Mouse (Mus musculus) liver (tissue): ENCODE measurements around the gene Atp6v0d1.

Experiments used
- DNase-seq: peaks from one replicate; pipeline ENCODE4 v3.0.0-alpha.2; 2020; ENCODE audit warnings: mixed read lengths

The Atp6v0d1 gene

DNA sequence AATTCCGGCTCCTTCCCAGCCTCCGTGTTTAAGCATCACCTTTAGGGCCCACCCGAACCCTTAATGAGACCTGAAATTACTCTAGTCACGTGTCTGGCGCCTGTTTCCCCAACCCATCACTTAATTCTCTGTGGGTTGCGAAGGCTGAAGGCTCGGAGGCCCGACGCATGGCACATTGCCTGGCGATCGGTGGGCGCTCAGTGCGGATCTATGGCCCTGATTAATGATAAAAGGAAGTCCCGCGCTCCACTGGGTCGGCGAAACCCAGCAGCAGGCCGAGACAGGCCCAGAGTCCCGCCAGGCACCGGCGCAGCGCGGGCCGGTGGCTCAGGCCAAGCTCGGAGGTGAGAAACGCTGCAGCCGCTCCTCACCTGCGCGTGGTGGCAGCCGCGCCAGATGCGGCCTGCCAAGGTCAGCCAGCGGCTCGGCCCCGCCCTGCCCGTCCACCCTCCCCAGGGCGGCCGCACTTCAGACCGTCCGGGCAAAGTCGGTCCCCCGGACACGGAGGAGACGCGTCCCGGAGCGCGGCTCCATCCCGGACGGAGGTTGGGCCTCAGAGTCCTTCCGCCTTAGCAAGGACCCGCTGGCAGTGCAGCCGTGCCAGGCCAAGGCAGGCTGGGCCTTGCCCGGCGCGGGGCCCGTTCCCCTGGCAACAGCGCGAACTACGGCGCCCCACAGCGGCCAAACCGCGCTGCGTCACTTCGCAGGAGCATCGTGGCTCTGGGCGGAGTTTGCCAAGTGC is 69.2 kb downstream of the Atp6v0d1 start, which contains the start of gene Zdhhc1:
Gene Zdhhc1, minus strand, starts transcription at position 464 of the 742 bp plus-strand sequence.
- DNase-seq: peak; percentile 80

DNA sequence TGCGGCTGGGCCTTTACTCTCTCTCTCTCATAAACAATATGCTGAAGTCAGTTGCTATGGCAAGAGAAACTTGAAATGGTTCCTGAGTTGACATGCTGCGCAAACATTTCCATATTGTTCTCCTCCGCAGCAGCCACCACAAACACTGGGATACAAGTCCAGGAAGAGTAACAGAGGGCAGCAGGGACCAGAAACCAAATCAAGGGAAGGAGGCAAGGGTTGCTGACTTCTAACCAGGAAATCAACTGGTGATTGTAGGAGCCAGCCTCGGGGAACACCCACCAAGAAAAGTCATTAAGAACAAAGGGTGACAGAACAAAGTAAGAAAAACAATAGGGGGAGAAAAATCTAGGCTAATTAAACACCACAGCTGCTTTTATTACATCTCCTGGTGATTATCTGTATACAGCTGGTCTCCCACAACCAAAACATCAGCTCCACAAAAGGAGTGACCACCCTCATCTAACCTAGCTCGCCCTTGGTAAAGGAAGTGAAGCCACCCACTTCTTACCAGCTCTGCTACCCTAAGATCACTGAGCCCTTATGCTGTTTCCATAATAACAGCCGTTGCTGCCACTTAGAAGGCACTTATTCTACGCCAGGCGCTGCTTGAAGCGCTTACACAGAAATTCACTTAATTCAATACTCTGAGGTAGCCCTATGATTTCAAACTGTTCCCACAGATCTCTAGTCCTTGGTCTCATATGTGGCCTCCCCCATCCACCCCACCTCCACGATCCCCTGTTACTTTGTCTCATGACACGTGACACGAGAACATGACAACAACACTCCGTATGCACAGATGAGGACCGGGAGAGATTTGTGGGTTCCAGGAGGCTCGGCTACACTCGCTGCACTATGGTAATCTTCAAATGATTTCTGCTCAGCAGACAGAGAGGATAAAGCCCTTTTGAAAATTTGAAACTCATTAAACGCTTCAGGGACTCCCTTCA is 70.2 kb downstream of the Atp6v0d1 start:
- DNase-seq: no peak

DNA sequence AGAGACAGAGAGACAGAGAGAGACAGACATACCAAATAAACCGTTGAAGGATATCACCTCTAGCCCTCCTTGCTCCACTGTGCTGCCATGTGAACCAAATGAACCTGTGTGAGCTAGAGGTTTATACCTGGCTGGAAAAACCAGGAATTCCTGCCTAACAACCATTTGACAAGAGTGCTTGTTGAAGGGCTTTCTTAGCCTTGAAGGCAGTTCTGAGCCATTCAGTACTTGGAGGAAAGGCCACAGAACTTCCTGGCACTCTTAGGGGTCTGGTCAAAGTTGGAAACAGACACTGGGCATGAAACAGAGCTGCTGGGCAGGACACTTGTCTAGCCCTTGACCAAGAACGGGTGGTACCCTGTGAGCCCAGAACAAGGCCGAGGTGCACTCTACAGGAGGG is 71.3 kb downstream of the Atp6v0d1 start:
- DNase-seq: no peak

DNA sequence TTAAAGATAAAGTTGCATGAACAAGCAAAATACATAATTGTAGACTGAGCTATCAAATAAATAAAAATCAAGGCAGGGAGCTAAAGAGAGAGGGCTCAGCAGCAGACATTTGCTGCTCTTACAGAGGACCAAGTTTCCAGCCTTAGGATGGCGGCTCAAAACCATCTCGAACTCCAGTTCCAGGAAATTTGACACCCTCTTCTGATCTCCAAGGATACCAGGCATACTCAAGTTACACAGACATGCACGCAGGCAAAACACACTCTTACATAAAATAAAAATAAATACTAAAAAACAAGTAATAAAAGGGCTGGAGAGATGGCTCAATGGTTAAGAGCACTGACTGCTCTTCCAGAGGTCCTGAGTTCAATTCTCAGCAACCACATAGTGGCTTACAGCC is 72.4 kb downstream of the Atp6v0d1 start:
- no peak for DNase-seq

DNA sequence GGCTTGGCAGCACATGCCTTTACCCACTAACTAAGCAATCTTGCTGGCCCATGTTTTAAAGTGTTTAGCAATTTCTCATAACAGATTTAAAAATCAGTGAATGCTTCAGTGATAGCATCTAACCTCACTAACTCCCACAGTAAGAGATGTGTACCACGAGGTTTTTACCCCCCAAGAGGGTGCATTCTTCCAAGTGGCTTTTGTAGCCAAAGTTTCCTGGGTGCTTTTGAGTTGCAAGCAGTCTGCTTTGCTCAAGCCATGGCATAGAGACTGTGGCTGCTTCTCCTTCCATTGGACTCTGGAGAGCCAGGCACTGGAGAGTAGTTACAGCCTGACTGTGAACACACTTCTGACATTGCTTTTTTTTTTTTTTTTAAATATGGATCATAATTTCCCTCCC is 76.6 kb downstream of the Atp6v0d1 start:
- DNase-seq: no peak

DNA sequence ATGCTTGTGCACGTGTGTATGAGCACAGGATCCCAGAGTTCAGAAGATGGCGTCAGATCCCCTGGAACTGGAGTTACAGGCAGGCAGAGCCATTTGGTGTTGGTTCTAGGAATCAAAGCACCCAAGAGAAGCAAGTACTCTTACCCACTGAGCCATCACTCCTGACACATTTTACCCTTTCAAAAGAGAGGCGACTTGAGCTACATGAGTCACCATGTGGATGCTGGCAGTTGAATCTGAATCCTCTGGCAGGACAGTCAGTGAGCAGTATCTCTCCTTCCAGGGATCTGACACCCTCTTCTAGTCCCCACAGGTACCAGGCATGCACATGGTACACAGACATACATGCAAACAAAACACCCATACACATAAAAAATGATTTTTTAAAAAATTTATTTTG is 77.8 kb downstream of the Atp6v0d1 start:
- no peak for DNase-seq

DNA sequence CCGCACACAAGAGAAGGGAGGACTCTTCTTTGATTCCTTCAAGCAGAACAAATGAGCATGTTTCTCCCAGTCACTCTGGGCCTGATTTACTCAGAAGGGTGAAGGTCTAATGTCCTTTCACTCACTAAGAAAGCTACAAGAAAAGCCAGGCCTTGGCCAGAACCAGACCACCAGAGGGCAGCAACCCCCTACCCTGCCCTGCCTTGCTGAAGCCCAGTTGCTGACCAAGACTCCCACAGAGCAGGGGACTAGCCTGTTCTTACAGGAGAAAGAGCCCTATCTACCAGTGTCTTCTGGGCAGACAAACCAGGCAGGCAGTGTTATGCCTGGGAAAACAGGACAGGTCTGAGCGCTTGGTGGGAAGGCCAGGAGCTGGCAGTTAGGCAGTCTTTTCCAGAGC is 81.5 kb downstream of the Atp6v0d1 start:
- DNase-seq: peak; percentile 59

DNA sequence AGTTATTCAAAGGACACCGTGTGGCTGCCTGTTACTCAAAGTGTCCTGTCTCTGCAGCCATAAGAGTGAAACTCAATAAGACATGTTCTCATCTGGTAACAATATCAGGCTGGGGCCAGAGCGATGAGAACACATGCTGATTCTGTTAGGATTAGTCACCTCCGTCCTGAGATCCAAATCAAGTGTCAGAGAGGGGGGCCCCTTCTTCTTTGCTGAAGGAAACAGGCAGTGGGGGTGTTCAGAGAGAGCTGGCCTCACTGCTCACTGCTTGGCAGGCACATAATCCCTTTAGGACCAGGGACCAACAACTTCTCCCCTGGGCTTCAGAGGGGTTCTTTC is 81.8 kb downstream of the Atp6v0d1 start:
- no peak for DNase-seq

DNA sequence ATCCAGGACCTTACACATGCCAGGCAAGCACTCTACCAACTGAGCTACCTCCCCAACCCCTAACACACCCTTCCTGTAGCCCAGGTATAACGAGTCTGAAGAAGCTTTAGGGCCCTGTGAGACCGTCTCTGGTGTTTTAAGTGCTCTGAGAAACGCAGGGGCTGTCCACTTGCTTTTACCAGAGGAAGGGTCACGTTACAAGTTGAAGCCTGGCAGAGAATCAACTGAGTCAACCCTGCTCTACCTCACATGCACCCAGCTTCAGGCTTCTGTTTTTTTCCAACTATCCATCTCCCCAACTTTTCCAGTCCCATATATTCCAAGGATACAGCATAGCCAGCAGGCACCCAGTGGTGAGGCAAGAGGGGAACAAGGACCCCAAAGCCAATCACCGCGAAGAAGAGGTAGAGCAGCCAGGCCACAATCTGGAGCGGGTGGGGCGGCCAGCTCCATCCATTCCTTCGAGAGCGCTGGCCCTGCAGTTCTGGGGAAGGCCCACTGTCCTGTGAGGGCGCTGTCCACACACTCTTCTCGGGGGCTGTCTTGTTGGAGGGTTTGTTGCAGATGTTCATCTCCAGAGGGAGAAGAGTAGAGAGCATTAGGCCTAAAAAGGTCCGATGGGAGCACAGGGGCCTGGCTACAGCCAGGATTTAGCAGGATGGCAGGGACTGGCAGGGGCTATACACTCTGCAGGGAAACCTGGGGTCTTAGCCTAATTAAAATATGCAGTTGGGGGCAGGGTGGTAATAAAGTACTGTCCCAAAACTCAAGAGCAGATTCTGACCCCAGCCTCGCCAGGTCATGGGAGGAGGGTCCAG is 82.4 kb downstream of the Atp6v0d1 start:
- DNase-seq: peak; percentile 44

DNA sequence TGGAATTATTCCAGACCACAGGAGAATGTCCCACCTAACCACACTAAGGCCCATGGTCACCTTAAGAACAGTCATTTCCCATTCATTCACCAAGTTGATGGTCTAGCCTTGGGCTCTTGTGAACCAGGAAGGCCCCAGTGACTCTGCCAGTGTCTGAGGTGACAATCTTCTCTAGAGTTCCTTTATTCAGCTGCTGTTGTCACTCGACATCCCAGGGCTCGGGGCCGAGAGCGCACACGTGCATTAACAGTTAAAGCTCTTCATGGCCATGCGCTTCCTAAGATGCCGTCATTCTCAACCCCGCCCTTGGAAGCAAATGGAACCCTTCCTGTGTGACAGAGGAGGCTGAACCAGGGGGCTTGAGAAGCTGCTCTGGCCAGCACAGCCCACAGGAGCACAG is 83.7 kb downstream of the Atp6v0d1 start:
- no peak for DNase-seq

DNA sequence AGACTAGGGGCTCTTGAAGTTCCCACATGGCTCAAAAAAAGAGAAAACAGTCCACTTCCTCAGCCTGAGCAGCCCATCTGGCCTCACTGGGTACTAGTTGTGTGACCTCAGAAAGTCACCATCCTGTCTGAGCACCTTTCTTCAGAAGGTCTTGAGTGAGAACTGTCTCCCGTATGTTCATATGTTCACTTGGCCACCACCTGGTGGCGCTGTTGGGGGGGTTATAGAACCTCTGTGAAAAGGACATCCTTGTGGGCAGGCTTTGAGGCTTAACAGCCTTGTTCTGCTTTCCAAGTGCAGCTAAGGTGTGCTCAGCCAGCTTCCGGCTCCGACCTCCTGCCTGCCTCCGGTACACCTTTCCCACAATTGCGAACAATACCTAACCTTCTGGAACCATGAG is 84.4 kb downstream of the Atp6v0d1 start:
- DNase-seq: peak; percentile 61

DNA sequence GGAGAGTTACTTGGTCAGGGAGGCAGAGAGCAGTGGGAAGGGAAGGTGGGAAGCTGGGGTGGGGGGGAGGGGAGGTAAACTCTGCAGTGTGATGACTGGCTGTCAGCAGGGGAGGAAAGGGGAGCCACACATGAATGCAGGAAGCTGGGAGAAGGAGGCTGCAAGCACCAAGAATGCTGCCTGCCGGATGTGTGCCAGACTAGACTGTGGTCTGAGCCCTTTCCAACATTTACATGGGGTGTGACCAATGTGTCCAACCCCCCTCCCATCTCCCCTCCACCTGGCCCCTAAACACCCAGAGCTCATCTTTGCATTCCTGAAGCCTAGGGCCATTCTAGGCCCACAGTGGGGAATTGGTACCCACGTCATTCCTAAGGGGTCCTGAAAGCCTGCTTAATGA is 84.8 kb downstream of the Atp6v0d1 start:
- DNase-seq: no peak

DNA sequence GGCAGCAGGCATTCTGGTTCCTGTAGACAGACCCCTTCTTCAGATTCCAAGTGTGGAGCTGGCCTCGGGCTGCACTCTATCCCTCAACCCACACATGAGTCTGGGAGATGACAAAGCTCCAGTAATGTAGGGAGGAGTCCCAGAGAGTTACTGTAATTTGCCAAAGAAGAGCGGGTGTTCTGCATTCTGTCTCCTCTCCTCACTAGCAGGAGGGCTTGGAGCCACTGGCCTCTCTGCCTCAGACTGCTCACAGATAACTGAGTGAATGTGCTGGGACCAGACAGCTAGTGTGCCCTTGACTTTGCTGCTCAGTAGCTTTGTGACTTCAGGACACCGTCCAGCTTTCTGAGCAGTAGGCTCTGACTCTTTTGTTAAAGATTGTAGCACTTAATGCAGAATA is 88.1 kb downstream of the Atp6v0d1 start:
- no peak for DNase-seq

DNA sequence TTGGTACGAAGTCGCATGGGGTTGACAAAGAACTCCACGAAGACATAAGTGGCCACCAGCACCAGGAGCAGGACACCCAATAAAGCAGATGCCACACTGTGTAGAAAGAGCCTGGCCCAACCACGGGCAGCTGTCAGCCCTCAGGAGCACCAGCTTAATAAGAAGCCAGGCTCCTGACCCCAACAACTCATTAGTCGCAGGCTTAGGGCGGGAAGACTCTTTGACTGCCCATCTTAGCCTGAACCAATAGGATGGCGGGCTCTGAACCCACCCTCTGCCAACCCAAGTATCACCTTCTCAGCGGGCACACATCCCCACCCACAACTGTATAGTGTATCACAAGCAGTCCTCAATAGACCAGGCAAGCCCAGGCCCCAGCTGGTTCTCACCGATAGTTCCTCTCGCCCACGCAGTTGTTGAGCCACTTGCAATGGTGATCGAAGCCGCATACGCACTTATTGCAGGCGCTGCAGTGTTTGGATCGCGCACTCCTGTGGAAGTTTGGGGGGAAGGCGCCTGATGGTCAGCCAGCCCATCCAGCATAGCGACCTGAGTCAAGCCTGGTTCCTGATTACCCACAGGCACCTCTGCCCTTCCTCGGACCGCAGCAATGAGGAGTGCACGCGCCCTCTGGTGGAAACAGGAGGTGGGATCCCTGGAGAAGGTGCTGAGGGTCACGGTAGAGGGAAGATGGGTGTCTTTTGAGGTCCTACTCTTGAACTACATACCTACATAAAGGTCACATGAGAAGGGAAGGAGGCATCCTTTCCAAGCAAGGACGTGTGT is 89.0 kb downstream of the Atp6v0d1 start:
- peak; percentile 70 for DNase-seq

DNA sequence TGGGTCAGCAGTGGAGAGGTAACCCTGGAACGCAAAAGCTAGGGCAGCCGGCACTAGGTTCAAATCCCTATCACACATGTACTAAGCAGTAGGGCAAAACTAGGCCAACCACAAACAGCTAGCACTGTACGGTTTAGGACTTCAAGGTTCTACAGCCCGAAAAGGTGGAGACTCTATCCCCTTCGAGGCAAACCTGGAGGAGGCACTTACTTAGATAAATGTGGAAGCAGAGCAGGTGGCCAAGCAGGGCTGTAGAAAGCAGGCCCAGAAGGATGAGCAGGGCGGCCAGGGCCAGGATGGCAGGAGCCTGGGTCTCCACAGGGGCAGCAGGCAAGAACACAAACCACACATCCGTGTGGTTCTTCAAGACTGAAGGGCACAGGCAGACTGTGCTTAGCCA is 89.7 kb downstream of the Atp6v0d1 start:
- DNase-seq: no peak

DNA sequence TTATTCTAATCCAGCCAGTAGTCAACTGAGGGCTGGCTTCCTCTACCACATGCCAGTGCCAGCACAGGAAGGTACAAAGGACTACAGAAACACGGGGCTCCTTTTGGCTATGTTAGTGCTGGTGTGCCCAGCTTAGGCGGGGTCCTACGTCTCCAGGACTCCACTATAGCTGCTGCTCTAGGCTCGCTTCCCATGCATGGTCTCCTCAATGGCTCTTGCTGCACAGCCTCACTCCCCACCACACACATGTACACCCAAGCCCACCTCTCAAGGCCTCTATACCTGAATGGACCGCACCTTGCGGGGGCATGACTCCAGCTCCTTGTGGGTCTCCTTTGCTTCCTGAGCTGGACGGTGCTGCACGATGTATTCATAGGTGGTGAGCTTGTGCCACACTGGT is 90.1 kb downstream of the Atp6v0d1 start:
- DNase-seq: no peak

DNA sequence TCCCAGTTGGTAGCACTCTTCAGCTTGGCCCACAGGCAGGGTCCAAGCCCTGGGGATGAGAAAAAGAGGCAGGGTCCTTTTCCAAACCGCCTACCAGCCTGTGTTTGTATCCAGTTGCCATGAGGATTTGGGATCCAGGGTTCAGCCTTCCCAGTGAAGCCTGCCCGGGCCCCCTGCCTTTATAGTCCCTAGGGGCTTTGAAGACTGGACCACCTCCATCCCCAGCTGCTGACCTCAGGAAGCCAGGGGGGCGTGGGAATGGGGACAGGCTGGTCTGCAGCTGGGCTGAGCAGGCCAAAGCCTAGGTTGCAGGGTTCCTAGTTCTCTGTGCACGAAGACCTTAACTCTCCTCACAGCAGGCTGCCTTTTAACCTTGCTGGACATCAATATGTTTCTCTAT is 90.6 kb downstream of the Atp6v0d1 start:
- no peak for DNase-seq

DNA sequence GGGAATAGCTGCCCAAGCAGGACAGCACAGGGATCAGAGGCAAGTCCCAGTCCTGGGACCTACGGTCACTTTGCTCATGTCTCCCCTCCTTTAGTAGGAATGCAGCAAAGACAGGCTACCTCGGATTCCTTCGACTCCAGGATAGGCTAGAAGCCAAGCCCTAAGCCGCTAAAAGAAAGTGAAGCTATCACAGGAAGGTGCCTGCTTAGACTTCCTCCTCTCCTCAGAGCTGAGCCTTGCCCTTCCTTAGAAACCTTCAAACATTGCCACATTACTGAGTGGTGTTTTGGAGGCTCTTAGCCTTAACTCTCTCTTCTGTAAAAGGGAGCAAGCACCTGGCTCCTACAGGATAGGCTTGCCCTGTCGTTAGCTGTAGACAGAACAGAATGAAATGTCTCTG is 91.2 kb downstream of the Atp6v0d1 start:
- DNase-seq: no peak
